Mouse (Mus musculus): ENCODE measurements around the gene Chchd4. TPM values are rescaled to one million over a fixed set of nuclear protein-coding genes. Genes with fewer than 3 reads are reported as not detected.

The Chchd4 gene
- 10 to 100 TPM in 2 of 3 experiments, 1 to 10 TPM in 1; 9.8 to 11.3 (median 10.6) TPM for polyA plus RNA-seq (2017; shearing (Covaris generic))

GRCm38 (mm10) chr6:91472868-91473804 lies at the start of gene Chchd4, which contains the start of gene Tmem43:
TSS of gene Chchd4 (minus strand) at chr6:91473546.
TSS of gene Tmem43 (plus strand) at chr6:91473703.
- peak; percentile 94 for ATAC-seq

GRCm38 (mm10) chr6:91522816-91523215 lies 49.5 kb upstream of the Chchd4 start:
- no peak for ATAC-seq

GRCm38 (mm10) chr6:91518454-91519020 lies 45.2 kb upstream of the Chchd4 start:
- ATAC-seq: no peak

GRCm38 (mm10) chr6:91515545-91516449 lies 42.5 kb upstream of the Chchd4 start, which contains the start of the genes Xpc and Lsm3:
TSS of gene Xpc (minus strand) at chr6:91515888.
TSS of gene Lsm3 (plus strand) at chr6:91515928.
- ATAC-seq: peak; percentile 90

DNA sequence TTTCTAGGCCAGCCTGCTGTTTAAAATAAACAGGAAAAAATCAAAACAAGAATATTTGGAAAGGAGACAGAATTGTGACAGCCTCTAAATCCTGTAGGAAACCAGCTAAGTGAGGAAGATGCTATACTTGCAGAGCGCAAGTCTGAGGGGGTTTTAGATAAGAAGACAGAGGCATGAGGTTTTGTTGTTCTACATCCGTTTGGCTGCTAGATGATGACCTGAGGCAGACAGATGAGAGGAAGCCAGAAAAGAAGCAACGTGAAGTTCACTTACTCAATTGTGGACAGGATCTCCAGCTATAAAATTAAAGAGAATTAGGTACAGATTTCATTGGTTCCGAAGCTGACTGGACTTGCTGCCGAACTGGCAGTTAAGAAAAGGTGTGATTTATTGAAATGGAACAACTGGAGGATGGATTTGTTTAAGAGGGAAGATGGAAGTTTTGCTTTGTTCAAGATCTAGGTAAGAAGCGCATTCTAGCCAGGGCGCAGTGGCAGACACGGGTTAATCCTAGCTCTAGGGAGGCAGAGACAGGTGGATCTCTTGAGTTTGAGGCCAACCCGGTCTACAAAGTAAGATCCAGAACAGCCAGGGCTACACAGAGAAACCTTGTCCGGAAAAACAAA lies 41.5 kb upstream of the Chchd4 start:
- ATAC-seq: no peak

- ATAC-seq: no peak
Observed at GRCm38 (mm10) chr6:91514135-91514534, 40.8 kb upstream of the Chchd4 start.

DNA sequence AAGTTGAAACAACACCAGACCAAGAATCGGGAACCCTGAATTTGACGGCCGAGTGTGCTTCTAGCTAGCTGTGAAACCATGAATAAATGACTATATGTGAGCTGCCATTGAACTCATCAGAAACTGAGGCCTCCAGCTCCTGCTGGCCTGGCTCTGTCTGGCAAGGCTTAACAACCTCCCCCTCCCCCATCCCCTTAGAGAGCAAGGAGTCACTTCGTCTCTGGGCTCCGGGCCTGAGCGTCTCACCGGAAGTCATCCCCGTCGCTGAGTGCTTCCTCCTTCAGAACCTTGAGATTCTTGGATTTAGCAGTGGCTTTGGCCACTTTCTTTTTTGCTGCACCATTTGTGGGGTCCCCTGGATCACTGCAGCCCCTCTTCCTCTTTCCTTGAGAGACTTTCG lies 36.9 kb upstream of the Chchd4 start:
- ATAC-seq: no peak

GRCm38 (mm10) chr6:91509326-91509725 lies 36.0 kb upstream of the Chchd4 start:
- ATAC-seq: peak; percentile 59

GRCm38 (mm10) chr6:91508041-91508440 lies 34.7 kb upstream of the Chchd4 start:
- ATAC-seq: no peak

- peak; percentile 77 for ATAC-seq
Observed at GRCm38 (mm10) chr6:91506036-91506435, 32.7 kb upstream of the Chchd4 start.

GRCm38 (mm10) chr6:91503302-91503701 lies 30.0 kb upstream of the Chchd4 start:
- ATAC-seq: no peak

DNA sequence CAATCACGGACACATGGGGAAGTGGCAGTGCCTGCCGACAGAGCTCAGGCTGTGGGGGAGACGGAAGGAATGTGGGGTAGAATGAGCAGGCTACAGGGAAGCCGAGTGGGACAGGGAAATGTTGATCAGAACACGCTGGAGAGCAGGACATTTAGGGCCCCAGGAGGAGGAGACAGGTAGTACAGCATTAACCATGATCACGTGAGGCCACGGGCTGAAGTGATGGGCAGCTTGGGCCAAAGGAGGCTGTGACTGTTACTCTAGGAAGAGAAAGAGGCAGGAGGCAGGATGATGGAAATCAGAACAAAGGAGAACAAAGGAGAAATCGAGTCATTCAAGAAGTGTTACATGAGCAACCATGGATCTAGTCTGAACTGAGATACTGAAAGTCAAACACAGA lies 21.2 kb upstream of the Chchd4 start:
- no peak for ATAC-seq

DNA sequence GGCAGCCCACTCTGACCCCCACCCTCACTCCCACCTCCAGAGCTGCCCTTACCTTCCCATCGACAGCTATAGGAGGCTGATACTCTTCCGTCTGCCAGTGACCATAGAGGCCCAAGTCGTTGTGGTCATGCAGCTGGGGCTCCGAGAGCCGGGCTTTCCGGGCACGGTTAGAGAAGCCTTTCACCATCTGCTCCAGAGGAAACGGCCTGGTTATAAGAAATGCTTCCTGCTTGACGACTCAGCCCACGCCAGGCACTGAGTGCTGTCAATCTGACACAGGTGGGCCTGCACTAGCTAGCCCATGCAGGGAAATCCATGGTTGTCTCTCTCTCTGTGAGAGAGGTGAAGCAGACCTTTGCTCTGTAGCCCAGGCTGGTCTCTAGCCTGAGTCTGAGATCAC lies 19.7 kb upstream of the Chchd4 start:
- no peak for ATAC-seq

- no peak for ATAC-seq
Observed at GRCm38 (mm10) chr6:91491004-91491403, 17.7 kb upstream of the Chchd4 start.

DNA sequence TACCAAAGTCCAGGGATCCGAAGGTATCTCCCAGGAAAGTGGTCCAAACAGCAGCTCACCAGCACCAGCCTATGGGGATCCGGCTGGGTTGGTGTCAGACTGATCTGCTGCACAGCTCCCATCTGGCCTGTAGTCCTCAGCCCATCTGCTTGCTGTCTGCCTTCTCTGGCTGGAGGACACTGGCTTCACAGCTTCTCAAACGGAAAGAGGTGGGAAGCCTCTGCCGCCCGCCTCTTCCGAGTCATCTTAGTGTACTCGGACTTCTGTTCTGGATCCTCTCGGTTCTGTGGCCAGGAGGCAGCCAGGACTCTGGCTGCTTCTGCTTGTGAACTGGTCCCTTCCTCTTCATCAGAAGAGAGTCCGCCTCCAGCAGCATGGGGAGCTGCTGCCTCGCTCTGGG lies 16.5 kb upstream of the Chchd4 start:
- ATAC-seq: no peak

GRCm38 (mm10) chr6:91488496-91489212 lies 15.3 kb upstream of the Chchd4 start:
- peak; percentile 38 for ATAC-seq

GRCm38 (mm10) chr6:91486736-91487453 lies 13.5 kb upstream of the Chchd4 start:
- ATAC-seq: no peak

DNA sequence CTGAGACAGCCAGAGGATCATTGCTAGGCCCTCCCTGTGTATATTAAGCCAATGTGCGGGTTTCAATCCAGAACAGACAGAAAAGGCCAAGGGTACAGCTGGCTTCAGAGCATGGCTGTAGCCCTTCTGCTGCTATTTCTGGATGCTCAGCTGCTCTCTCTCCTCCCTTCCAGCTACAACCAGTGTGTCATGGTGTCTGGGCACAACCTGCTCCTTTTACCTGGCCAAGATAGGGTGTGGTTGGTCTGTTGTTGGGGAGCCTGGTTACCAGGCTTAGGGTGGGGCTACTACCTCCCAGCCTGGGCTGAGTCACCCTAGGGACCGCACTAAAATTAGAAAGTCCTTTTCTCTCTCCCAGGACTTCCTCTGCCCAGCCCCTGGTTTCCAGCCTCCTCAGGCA lies 10.0 kb upstream of the Chchd4 start:
- no peak for ATAC-seq

- no peak for ATAC-seq
Observed at GRCm38 (mm10) chr6:91476541-91476940, 3.2 kb upstream of the Chchd4 start.

GRCm38 (mm10) chr6:91474441-91475190 lies 1.3 kb upstream of the Chchd4 start:
- ATAC-seq: no peak
